Mouse (Mus musculus) E14TG2a.4 (cell line): ENCODE results near the gene Psmd3.

Experiments
- CTCF ChIP-seq: conservative IDR thresholded peaks from 2 replicates; pipeline ENCODE4 v1.5.1; 2014; ENCODE audit warnings: low read length
- NANOG ChIP-seq: IDR thresholded peaks from 2 replicates; pipeline ENCODE4 v1.6.1; 2014; ENCODE audit warnings: borderline replicate concordance, low read length, mixed read lengths
- POU5F1 ChIP-seq: IDR thresholded peaks from 2 replicates; pipeline ENCODE4 v1.6.1; 2014; ENCODE audit warnings: low read length, borderline replicate concordance

- no peak for TF ChIP-seq POU5F1
- no peak for TF ChIP-seq CTCF
- no peak for TF ChIP-seq NANOG
These were observed 43.7 kb downstream of the Psmd3 start for GRCm38 (mm10) chr11:98725926-98726506.
